Mouse (Mus musculus) spleen, adult 2 months (tissue): ENCODE data around the gene Kmt2a.

ENCODE experiments used
- CTCF ChIP-seq: fragments of 200-500 bp; IDR thresholded peaks from 2 replicates; pipeline ENCODE4 v1.5.1; 2011; ENCODE audit warnings: mild to moderate bottlenecking, inconsistent platforms; ENCODE audit not compliant: insufficient read depth, insufficient read length, insufficient replicate concordance; ENCODE audit errors: extremely low read depth
- POLR2A ChIP-seq: fragments of 200-500 bp; IDR thresholded peaks from 2 replicates; pipeline ENCODE4 v1.6.1; 2011; ENCODE audit warnings: low read depth, low read length, inconsistent platforms

GRCm38 (mm10) chr9:44798298-44798697 is 82.8 kb downstream of the Kmt2a start:
- TF ChIP-seq CTCF (no peak), POLR2A (no peak)
